Mouse (Mus musculus) lung, adult 18-20 months (tissue): Measurements from ENCODE around the gene Apbb2.
A peak's percentile ranks its signal among the peaks of the same experiment; 100 is the strongest.

Experiments used
- DNase-seq, 2 experiments: peaks; one replicate each; pipeline ENCODE4 v3.0.0; 2022; ENCODE audit warnings: mixed read lengths in 2 of 2

The Apbb2 gene

DNA sequence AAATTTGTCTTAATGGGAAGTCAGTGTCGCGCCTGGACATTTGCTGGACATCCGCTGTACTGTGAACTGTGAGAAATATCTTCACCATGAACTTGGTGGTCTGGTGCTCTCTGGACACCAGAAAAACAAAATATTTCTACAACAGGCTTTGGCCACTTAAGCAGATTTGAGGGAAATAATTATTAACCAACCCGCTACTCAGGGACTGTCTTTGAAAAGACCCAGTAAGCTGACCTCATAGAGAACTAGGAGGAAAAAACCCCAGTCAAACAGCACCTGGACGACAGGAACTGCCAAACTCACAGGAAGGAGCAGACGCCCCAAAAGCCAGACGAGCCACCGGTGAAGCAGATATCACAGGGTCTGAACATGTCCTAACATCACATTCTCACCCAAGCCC lies 18.2 kb downstream of the Apbb2 start:
- no peak for DNase-seq

DNA sequence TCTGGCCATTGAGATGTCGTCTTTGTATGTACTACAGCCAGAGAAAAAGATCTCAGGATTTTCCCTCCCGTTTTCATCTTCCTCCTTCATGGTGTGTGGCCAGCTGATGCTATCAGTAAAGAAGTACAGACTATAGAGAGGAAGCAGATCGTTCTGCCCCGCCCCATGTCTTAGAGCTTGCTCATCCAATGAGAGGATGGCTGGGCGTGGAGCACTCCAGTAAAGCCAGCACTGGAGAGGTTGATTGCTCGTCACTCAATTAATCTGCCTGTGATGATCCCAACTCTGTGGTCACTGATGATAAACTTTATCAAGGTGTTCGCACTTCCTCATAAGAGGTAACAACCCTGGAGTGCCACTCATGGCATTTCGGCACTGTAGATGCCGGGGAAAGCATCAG lies 18.7 kb downstream of the Apbb2 start:
- DNase-seq, result peak; percentile 44 to 71

DNA sequence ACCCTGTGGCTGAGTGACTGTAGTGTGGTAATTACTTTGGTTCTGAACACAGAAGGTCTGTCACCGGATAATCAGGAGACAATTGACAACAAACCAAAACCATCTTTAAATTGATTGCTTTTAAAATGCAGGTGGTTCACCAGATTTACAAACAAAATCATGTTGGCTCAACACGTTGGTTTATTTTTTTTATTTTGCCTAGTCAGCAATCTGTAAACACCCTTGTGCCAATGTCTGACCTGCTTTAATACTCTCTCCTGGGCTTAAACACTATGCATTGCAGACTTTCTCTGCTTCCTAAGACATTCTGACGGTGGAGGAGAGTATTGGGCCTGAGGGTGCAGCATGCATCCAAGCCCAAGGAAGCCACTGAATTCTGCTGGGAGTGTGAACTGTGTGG lies 22.3 kb downstream of the Apbb2 start:
- DNase-seq, result no peak

DNA sequence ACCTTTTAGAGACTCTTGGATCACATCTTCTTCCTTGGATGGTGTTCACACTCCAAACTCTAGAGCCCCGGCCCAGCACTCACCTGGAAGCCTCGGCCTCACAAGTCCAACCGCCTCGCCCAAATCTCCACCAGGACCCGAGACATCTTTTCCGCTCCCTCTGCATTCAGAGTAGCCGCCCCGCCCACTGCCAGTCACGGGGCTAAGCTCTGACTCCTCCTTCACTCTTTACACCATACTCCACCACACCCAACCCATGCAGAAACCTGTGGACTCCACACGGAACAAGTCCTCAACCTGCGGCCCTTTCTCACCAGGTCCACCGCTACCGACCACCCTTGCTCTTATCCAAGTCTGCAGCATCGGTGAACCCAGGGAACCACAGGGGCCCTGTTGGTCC lies 23.7 kb downstream of the Apbb2 start:
- DNase-seq, result no peak

DNA sequence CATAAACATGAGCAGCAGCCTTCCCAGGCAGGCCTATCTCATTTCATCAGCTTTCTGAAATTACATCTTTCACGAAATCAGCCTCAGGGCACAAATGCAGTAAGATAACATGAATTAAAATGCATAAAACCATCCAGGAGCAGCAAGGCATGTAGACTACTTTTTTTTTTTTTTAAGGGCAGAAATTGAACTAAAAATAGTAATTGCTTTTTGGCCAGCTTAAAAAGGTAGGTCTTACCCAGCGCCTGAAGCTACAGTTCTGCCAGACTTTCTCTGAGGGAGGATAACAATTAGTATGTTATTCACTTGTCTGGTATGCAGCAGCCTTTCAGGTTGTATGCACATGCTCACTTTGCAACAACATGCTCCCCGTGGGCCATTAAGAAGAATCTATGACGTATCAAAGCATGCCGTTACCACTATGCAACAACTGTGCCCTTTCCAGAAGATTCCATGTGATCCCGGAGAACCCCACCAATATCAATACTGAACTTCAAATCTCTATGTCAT lies 32.3 kb downstream of the Apbb2 start:
- DNase-seq, result no peak

DNA sequence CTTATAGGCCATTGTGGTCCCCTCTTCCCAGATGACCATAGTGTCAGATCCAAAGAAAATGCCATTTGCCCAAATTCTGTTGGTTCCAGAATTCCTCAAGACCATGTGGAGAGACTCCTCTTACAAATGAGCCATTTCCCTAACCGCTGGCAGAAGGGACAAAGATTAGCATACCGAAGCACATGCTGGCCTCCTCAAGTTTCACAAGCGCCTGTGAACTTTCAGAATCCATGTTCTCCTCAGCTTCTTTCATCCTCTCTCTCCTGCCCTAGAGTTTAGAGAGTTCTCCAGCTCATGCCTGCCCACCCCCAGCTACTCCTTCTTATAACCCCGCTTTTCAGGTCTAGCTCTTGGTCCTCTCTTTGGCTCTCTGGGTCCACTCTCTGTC lies 35.6 kb downstream of the Apbb2 start:
- no peak for DNase-seq

DNA sequence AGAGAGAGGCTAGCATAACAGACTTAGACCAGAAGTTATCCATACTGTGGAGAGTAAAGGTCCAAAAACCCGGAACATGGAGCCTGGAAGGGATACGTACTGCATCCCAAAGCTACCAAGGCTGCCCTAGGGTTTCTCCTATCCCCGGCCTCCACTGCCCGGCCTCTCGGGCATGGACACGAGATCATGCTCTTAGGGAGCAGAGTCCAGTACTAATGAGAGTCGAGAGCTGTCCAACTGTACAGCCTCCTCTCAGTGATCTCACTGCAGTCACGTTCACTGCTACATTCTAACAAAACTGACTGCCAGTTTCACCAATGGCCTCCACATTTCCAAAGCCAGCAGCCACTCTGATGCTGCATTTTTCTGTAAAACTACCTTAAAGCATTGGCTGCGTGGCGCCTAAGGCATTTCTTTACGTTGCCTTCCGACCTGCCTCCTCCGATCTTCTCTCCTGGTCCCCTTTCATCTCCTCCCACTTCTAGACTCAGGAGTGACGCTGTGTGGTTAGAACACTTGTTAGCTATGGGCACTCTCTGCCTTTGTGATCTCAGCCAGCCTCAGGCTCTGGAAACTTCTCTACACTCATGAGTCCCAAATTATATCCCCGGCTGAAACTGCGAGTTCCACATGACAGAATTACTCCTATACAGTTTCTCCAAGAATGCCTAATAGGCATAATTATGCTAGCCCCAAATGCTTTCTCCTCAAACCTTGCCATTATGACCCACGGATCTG lies 36.1 kb downstream of the Apbb2 start:
- DNase-seq, result no peak

DNA sequence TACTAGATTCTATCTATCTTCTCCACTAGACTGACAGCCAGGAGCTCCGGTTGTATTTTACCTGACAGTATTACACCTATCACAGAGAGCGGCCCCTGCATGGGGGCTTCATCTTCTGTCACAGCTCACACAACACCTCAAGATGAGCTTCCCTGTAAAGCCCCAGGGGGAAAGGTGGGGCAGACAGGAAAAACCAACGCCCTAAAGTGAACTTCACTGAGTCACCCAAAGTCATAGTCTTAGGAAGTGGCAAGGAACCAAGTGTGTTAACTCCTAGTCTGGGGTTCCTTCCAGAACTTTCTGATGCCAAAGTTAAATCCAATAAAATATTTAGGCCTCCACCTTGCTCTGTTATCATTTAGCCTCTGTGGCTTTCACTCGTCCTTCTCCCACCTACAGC lies 39.5 kb downstream of the Apbb2 start:
- DNase-seq, result no peak

DNA sequence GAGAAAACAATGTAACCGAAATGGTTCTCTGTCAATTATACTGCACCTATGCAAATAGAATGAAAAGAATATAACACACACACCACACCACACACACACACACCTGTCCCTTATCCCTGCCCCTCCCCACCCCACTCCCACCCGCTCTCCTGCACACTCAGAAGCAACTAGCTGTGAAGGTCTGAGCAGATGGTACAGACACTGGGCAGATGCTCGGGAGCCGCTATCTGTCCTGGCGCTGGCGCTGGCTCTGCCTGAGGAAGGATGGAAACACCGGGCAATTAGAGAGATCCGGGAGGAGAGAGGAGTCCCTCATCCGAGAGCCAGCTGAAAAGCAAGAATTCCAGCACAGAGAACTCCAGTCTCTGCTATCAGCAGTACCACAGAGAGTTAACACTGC lies 42.3 kb downstream of the Apbb2 start:
- no peak for DNase-seq

DNA sequence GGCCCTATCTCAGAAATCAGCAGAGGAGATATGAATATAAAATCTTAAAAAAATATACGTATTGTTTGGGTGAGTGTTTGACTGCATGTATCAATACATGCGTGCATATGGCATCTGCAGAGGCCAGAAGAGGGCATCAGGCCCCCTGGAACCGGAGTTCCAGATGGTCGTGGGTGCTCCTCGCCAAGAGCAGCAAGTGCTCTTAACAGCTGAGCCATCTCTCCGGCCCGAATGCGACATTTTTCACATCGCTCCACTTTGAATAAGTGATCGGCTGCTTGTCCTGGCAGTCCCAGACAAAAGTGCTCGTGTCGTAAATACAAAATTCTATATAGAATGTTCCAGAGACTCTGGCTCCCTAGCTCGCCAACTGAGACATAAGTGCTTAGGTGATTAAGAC lies 43.4 kb downstream of the Apbb2 start:
- peak; percentile 27 to 45 for DNase-seq

DNA sequence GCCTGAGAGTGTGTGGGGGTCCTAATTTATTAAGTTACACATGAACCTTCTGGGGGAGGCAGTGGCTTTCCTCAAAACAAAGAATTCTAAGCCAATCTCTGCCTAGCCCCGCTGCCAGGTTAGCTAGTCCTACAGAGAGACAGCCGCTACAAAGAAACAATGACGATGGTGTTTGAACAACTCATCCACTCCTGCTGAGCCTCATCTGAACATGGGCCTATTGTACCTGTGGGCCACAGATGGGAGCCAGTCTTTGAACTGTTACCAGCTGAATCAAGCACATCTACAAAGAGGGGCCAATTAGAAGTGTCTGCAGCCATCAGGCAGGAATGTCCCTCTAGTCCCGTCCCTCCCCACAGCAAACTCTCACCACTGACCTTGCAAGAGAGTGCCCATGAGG lies 45.3 kb downstream of the Apbb2 start:
- DNase-seq, result no peak

DNA sequence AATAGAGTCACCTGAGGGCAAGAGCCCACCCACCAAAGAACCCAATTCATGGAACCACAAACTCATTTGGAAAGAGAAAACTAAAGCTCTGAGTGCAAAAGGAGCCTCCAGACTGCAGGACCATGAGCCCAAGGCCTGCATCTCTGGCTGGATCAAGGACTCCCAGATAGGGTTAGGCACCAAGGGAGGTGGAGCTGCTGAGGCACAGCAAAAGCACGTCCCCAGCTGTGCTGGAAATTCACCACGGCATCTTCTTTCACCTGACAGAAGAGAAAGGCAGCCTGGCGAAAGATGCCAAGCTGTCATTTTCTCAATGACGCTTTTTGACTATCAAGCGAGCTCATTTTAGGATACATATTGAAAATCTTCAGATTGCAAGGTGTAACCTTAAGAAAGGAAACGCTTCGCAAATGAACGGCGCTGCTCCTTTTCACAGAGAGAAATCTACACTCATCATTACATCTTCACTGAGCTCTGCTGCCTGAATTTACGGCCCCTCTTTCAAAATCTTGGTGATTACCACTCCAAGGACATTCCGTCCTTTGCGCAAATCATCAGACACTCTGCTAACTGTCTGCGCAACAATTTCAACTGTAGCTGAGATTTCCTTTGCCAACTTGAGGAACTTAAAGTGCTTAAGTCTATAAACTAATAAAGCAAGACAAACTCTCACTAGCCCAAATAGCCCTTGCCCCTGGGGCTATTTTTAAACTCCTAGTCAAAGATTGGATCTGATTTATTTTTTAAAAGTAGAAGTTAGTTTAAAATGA lies 46.3 kb downstream of the Apbb2 start:
- DNase-seq, result peak; percentile 43 to 60

DNA sequence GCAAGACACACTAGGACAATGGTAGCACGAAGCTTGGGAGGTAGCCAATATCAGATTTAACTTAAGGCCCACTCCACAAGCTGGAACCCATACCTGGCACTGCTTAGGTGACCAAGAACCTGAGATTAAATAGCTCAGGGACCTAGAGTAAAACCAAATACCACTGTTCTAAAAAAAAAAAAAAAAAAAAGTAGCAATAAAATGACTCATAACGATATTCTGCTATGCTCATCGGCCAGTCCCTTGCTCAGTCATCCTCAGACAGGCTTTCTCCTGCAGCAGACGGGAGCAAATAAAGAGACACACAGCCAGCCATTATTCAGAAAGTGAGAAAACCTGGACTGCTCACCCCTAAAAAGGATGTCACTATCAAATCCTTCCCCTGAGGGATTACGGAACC lies 47.9 kb downstream of the Apbb2 start:
- DNase-seq, result no peak

DNA sequence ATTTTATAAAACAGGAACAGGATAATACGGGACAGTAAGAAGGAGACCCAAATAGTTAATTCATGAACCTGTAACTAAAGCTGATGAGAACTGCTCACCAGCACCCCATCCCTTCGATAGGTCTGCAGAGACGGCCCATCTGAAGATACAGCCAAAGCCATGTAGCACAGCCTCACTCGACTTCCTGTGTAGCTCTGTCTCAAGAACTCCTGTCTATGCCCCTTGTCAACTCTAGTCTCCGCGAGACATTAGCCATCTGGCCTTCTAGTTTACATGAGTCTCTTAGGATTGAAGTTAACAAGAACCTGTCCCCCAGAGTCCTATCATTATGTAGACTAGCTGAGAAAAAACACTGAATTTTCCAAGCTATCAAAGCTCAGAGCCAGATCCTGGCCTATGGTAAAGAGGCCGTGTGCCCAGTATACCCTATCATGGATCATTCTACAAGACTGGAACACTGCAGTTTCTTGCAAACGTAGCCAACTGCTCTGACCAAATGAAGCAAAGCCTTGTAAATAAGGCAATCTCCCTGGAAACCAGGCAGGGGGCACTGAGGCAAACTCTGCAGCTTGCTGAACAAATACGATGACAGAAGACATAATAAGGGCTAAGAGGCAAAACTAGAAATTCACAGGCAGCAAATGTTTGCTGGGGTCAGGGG lies 49.3 kb downstream of the Apbb2 start:
- no peak for DNase-seq

DNA sequence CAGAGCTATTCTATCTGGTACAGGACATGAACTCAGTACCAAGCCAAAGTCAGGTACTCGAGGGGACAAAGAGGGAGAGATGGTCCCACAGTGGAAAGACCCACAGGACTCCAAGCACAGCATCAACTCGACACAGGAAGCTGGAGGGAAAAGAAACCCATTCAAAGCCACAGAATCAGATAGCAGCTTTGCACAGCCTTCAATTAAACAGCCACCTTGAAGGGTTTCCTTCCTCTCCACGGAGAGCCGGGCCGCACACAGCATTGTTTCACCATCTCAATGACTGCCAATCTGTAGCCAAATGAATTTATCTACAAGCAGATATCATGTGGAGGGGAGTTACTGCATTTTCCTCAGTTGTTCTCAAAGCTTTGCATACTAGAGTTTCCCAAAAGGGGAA lies 50.6 kb downstream of the Apbb2 start:
- no peak for DNase-seq

DNA sequence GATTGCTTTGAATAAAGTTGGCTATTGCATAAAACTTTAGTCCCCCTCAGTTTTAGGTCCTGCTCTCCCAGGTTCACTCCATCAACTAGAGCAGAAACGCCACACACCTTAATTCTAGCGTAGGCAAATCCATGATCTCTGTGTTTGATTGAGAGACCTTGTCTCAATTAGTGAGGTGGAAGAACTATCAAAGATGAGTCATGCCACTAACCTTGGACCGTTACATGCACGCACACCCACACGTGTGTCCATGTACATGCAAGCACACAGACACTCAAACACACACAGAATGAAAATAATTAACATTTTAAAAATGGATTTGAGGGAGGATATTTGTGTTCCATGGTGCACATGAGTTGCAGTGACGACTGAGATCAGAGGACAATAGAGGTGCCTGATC lies 51.2 kb downstream of the Apbb2 start:
- DNase-seq, result no peak

DNA sequence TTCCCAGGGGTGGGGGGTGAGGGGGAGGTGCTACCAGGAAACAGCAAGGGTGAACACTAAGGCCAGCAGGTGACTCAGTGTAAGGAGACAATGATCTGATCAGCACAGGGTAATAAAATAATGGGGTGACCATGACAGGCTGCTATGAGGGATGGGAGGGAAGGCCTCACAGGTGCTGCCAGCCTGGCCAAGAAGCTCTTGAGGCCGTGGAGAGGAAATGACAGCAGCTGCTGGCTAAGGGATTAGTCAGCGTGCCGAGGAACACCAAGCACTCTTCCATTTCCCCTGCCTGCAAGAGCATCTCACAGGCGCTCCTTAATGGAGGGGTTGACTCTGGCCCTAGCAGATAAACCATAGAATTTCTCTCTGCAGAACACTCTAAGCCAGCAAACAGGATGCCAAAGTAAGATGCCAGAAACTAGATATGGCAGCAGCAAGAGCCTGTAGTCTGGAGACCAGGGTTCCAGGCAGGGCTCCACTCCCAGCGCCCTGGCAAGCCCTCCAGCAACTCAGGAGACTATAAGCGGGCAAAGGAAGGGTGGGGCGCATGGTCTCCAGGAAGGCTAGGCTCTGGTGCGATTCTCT lies 58.9 kb downstream of the Apbb2 start:
- peak; percentile 70 to 74 for DNase-seq

DNA sequence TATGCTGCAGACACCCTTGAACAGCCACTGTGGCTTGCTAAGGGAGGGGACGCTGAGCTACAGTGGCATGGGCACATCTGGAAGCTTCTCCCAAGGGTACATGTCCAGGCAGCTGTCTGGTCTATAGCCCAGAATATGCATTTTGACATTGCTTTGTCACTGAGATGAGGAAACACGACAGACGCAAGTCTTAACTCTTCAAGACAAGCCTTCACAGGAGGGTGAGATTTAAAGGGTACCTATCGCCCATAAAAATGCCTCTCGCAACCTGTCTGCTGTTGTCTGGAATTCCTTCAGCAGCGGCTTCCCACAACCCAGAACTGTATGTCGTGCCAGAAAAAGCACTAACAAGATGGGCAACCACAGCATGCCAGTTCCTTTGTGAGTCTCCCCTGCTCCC lies 60.5 kb downstream of the Apbb2 start:
- DNase-seq, result no peak

DNA sequence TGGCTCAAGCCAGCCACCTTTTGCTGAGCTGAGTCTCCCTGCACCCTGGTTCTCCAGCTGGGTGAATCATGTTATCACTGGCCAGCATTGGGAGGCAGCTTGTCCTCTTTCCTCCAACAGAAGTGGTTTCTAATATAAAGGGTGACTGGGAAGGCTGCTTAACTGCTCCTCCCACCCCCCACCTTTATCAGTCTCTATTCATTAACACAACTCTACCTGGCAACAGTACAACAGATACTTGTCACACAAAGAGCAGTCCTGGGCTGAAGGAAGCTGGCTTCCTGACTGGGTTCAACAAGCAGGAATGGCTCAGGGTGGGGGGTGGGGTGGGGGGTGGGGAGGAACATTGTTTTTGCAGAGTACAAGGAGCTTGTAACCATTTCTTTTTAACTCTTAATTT lies 64.7 kb downstream of the Apbb2 start:
- DNase-seq, result no peak

DNA sequence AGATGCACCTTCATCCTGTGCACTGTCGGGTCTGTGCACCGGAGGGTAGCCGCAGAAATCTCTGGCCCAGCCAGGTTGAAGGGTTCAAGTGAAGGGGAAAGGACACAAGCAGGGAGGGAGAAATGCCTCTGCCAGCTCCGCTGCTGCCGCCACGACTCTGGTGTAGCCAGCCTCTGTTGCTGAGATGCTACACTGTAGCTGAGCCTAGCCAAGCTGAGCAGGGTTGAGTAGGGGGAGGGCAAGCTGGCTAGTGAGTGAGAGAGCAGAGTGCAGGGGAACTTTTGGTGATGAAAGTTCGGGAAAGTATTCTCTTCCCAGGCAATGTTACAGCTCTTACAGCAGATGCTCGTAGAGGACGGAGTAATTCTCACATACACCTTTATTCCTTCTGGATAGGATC lies 66.3 kb downstream of the Apbb2 start:
- no peak for DNase-seq

DNA sequence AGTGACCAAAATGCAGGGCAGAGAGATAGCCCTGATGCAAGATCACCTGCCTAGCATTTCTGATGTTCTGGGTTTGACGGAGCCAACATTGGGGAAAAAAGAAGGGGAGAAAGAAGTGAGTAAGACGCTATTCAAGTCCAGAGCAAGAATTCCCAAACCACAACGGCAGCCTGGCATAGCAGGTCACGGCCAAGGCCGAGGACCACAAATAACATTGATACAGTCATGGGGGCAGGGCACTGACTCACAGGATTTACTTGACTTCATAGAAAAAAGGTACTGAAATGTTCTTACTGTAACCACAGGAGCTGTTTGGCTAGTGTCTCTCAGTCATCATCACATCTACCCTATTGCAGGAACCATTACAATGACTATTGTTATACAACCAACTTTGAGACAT lies 68.3 kb downstream of the Apbb2 start:
- DNase-seq, result no peak

DNA sequence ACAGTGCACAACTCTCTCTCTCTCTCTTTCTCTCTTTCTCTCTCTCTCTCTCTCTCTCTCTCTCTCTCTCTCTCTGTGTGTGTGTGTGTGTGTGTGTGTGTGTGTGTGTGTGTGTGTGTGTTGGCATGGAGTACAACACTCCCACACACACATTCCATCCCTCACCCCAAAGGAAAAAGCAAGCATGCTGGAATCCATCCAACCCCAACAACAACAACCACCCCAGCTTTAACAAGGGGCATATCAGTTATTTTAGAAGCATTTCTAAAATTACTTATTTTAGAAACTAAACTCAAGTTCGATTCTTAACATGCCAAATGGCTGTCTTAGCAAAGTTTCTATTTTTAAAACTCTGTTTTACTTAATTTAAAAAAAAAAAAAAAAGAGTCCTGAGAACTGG lies 68.9 kb downstream of the Apbb2 start:
- DNase-seq, result no peak

DNA sequence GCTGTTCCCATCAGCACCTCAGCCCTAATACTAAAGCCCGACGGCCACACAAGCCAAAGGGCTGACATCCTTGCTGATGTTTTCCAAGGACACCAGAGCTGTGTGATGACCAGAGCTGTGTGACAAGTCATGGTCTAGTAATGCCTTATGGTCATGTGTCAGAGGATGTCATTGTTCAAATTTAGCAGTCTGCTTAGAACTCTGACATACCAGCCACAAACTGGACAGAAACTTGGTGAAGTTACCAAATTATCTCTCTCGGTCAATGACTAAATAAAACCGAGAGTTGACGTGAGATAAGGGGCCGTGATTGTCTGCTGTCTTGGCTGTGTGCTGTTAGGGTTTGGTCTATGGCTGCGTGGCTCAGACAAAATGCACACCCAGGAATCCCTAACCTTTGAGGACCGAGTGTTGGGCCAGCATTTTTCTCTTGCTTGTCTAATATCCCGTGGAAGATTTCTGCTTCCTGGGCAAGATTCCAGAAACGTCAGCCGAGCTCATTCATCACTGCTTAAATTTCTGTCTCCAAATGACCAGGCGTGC lies 71.5 kb downstream of the Apbb2 start:
- DNase-seq, result peak; percentile 50 to 54
